Mouse (Mus musculus) liver, embryonic 14.5 days (tissue): ENCODE measurements around the gene Sptbn2. TPM values are rescaled to one million over a fixed set of nuclear protein-coding genes. Genes with fewer than 3 reads are reported as not detected.

Experiments
- ATAC-seq: fragments of 200-750 bp; cut with Nextera tagmentation; 2 replicates; pipeline ENCODE4 v1.8.0; 2017; ENCODE audit warnings: moderate number of reproducible peaks, mild to moderate bottlenecking, moderate library complexity; ENCODE audit not compliant: insufficient read depth
- DNase-seq, 3 experiments: peaks; one replicate each; pipeline ENCODE4 v3.0.0-alpha.2; 2012 to 2013; ENCODE audit warnings: low read depth in 3 of 3, low spot score in 3 of 3
- H3K27ac ChIP-seq: fragments of 300-500 bp; sonication (generic); 2 replicates; pipeline ENCODE4 v1.5.1; 2014; ENCODE audit warnings: moderate library complexity, mild to moderate bottlenecking, control low read depth, inconsistent platforms
- H3K27me3 ChIP-seq: fragments of 300-500 bp; sonication (generic); 2 replicates; pipeline ENCODE4 v1.6.1; 2014; ENCODE audit warnings: mild to moderate bottlenecking, low read length, moderate library complexity; ENCODE audit not compliant: control insufficient read depth, insufficient read depth
- H3K36me3 ChIP-seq: fragments of 300-500 bp; sonication (generic); replicated peaks from 2 replicates; pipeline ENCODE4 v1.6.1; 2014; ENCODE audit warnings: low read depth; ENCODE audit not compliant: control insufficient read depth, insufficient read depth
- H3K4me1 ChIP-seq, 2 experiments: fragments of 200-500 bp in 1 of 2; fragments of 300-500 bp in 1 of 2; sonication (generic) in 1 of 2; replicated peaks; 2 replicates each; pipeline ENCODE4 v1.6.1; 2012 to 2014; ENCODE audit warnings: antibody characterized with exemption in 1 of 2, inconsistent platforms in 1 of 2, low read length in 1 of 2; ENCODE audit not compliant: control insufficient read depth in 2 of 2, insufficient read depth in 2 of 2
- H3K4me2 ChIP-seq: fragments of 300-500 bp; sonication (generic); 2 replicates; pipeline ENCODE4 v1.6.1; 2014; ENCODE audit warnings: low read depth, mild to moderate bottlenecking, control low read depth, moderate library complexity
- H3K4me3 ChIP-seq, 2 experiments: fragments of 200-500 bp in 1 of 2; fragments of 300-500 bp in 1 of 2; sonication (generic) in 1 of 2; 2 replicates each; pipeline ENCODE4 v1.5.1; 2012 to 2014; ENCODE audit warnings: low read depth in 2 of 2, low read length in 2 of 2, mild to moderate bottlenecking in 2 of 2, control low read depth in 1 of 2, inconsistent platforms in 1 of 2, moderate library complexity in 1 of 2; ENCODE audit not compliant: insufficient read depth in 1 of 2
- H3K9ac ChIP-seq: fragments of 300-500 bp; sonication (generic); replicated peaks from 2 replicates; pipeline ENCODE4 v1.6.1; 2014; ENCODE audit warnings: mild to moderate bottlenecking, control low read depth, moderate library complexity
- H3K9me3 ChIP-seq: fragments of 300-500 bp; sonication (generic); 2 replicates; pipeline ENCODE4 v1.6.1; 2016; ENCODE audit warnings: low read length, mixed read lengths; ENCODE audit not compliant: control insufficient read depth
- CTCF ChIP-seq: IDR thresholded peaks from 2 replicates; pipeline ENCODE4 v1.5.1; 2016; ENCODE audit warnings: antibody characterized with exemption, low read depth, control low read depth
- EP300 ChIP-seq: IDR thresholded peaks from 2 replicates; pipeline ENCODE4 v1.6.1; 2016; ENCODE audit warnings: antibody characterized with exemption, low read depth
- WGBS: fragments of 180-500 bp; shearing (Covaris S2); extraction: QIAGEN DNeasy Blood & Tissue Kit; methylation state at CpG from one replicate; pipeline ENCODE4 v1.1.7; 2014; ENCODE audit not compliant: insufficient replicate concordance; 5-methylcytosine and 5-hydroxymethylcytosine counted together
- polyA plus RNA-seq, 2 experiments: library from polyadenylated mRNA; depleted of rRNA in 1 of 2; stranded (reverse) in 1 of 2; unstranded in 1 of 2; fragments of >200 nt; fragmentation: Nextera tagmentation in 1 of 2; extraction: Ambion mirVana in 1 of 2; gene quantifications; 2 replicates each; pipeline versions ENCODE4 v1.2.1 to v1.2.3; 2012 to 2014

Sptbn2 gene
- polyA plus RNA-seq (2012; rRNA removed) (0.04 and 0.08 TPM in 2 replicates), polyA plus RNA-seq (2014; fragmentation: Nextera tagmentation; extraction: Ambion mirVana) (0.03 and 0.15 TPM in 2 replicates)

DNA sequence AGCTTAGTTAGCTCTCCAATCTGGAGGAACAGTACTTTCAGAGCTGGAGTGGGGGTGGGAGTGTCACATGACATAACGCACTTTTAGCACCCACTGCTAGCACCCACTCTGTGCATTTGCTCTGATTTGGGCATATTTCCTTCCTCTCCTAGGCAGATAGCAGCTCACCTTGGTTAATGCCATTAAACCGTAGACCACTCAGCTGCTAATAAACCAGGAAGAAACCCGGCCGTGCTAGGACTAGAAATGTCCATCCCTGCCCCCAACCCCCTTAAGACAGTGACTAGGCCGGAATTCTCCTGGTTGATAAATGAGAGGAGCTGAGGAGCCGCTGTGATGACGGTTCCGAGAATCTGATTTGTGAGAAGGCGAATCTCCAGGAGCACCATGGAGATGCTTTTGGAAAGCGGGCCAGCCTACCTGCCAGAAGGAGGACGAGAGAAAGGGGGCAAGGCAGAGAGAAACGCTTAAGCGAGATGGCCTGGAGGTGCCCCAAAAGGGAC, at the start of gene Sptbn2:
TSS of gene Sptbn2 (plus strand) at position 70 of the 503 bp plus-strand sequence.
- no peak for DNase-seq
- H3K36me3 ChIP-seq: no peaks in the 10 kb centered on the region
- 14% methylated on average over 13 of the region's 13 CpGs for WGBS
- no peaks in the 10 kb centered on the region for H3K9me3 ChIP-seq
- H3K4me3 ChIP-seq: peak within 1 kb of the TSS in 1 of 2 experiments; percentile 30; a peak in 3 of 4 replicates
- no peak for ATAC-seq
- no peak for TF ChIP-seq EP300
- no peak within 1 kb of the TSS for H3K9ac ChIP-seq
- H3K4me1 ChIP-seq: no peaks in the 10 kb centered on the region
- no peak within 1 kb of the TSS for H3K27ac ChIP-seq
- H3K27me3 ChIP-seq: peaks cover 51% of the 10 kb centered on the region
- H3K4me2 ChIP-seq: peak within 1 kb of the TSS; percentile 54

DNA sequence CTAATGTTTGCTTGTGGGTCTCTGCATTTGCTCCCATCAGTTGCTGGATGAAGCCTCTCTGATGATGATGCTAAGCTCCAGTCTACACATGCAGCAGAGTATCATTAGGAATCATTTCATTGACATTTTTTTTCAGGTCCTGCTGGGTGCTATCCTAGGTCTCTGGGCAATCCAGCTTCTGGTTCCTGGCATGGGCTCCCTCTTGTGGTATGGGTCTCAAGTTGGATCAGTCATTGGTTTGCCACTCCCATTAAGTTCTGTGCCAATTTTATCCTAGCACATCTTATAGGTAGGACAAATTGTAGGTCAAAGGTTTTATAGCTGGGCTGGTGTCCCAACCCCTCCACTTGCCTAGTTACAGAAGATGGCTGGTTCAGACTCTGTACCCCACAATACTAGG, 44.2 kb upstream of the Sptbn2 start:
- ATAC-seq (no peak), DNase-seq (no peak)
- no peak for TF ChIP-seq EP300
- TF ChIP-seq CTCF: no peak; the same call in 1 of the 2 replicates
- Histone ChIP-seq H3K4me2 (no peak overlapping the region), H3K36me3 (no peaks in the 10 kb centered on the region), H3K9me3 (no peaks in the 10 kb centered on the region), H3K27me3 (no peaks in the 10 kb centered on the region), H3K4me3 (no peak overlapping the region), H3K9ac (no peak overlapping the region), H3K4me1 (no peaks in the 10 kb centered on the region), H3K27ac (no peak overlapping the region)

DNA sequence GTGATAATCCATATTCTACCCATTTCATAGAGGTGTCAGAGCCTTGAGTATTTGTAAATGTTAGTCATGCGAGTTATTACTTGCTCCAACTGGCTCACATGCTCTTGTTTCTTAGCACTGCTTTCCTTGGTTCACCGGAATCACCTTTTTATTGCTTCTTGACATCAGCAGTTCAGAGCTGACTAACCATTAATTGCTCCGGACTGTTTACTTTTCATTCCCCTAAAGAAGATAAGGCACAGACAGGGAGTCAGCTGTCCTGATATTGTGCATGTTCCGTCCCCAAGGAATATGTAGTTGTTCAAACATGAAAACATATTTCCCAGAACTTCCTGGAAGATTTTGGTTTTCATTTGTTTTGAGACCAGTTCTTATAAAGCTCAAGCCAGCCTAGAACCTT, 40.2 kb upstream of the Sptbn2 start:
- Histone ChIP-seq H3K27me3 (no peaks in the 10 kb centered on the region), H3K4me1 (no peaks in the 10 kb centered on the region), H3K9ac (no peak overlapping the region), H3K4me2 (no peak overlapping the region), H3K36me3 (no peaks in the 10 kb centered on the region), H3K27ac (no peak overlapping the region), H3K9me3 (no peaks in the 10 kb centered on the region), H3K4me3 (no peak overlapping the region)
- no peak for TF ChIP-seq EP300
- no peak for TF ChIP-seq CTCF
- WGBS: 54% methylated on average over 4 of the region's 4 CpGs
- no peak for ATAC-seq
- DNase-seq: no peak

DNA sequence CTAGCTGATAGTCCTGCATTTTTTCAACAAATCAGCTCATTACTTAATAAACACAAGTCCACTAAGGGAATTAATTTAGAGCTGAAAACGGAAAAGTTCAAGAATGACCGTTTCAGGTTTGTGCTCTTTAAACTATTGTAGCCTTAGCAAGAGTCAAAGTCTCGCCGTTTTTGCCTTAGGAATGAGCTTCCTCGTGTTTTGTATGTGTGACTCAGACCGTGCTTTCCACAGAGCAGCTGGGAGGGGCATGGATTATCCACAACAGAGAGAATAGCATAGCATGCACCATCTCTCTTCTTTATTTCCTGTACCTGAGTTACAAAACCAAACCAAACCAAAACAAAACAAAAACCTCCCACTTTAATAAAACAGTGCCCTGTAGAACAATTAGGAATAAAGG, 38.6 kb upstream of the Sptbn2 start:
- no peak overlapping the region for H3K9ac ChIP-seq
- 50% methylated on average over 6 of the region's 6 CpGs for WGBS
- H3K36me3 ChIP-seq: no peaks in the 10 kb centered on the region
- DNase-seq (no peak), ATAC-seq (no peak)
- no peaks in the 10 kb centered on the region for H3K27me3 ChIP-seq
- H3K27ac ChIP-seq: no peak overlapping the region
- no peak overlapping the region for H3K4me3 ChIP-seq
- H3K4me1 ChIP-seq: no peaks in the 10 kb centered on the region
- no peak overlapping the region for H3K4me2 ChIP-seq
- no peaks in the 10 kb centered on the region for H3K9me3 ChIP-seq
- TF ChIP-seq EP300 (no peak), CTCF (no peak)

DNA sequence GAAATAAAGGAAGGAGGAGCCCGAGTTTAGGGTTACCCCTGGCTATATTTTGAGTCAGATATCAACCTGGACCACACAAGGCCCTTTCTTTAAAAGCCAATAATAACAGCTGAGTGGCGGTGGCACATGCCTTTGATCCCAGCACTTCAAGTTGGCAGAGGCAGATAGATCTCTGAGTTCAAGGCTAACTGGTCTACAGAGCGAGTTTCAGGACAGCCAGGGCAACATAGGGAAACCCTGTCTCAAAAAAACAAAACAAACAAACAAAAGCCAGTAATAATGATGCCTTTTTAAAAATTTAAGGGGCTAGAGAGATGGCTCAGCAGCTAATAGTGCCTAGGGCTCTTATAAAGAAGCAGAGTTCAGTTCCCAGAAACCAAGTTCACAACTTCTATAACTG, 16.6 kb upstream of the Sptbn2 start:
- WGBS: 32% methylated on average over 3 of the region's 3 CpGs
- ATAC-seq: no peak
- no peak overlapping the region for H3K9ac ChIP-seq
- TF ChIP-seq CTCF: no peak
- TF ChIP-seq EP300: no peak
- no peak overlapping the region for H3K4me2 ChIP-seq
- H3K9me3 ChIP-seq: no peaks in the 10 kb centered on the region
- H3K27ac ChIP-seq: no peak overlapping the region
- H3K36me3 ChIP-seq: no peaks in the 10 kb centered on the region
- no peak for DNase-seq
- H3K4me3 ChIP-seq: no peak overlapping the region
- H3K27me3 ChIP-seq: peaks cover 18% of the 10 kb centered on the region
- no peaks in the 10 kb centered on the region for H3K4me1 ChIP-seq
